Mouse (Mus musculus) MEL-GATA-1-ER (cell line): ENCODE measurements at regions not wholly inside any gene's neighbourhood (a gene's known extent, or its start where the extent isn't known, plus 50 kb on each side); places are given as distances from the start of the nearest gene placed in this dataset.

Experiments
- DNase-seq: peaks from one replicate; pipeline ENCODE4 v3.0.0-alpha.2; 2012; ENCODE audit warnings: low read depth; ENCODE audit errors: extremely low read depth

DNA sequence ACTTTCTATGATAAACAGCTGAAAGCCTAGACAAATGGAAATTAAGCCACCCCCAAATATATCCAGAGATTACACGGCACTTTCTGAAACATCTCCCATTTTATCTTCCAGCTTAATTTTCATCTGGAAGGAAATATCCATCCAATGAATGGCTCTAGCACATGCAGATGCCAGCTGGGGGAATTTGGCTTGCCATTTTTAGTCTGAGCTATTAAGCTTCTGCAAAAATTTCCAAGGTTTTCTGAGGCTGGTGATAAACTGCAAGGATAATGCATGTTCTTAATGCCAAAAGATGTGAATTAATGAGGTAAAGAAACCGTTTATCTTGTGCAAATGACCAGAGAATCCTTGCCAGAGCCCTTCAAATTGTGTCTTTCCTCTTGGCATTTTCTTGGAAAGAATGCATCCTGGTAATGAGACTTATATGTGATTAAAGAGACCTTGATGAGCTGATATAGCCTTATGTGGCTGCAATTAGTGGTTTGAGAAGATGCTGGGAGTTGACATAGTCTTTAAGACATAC is 149.4 kb upstream of the Mmadhc start:
- DNase-seq = no peak

DNA sequence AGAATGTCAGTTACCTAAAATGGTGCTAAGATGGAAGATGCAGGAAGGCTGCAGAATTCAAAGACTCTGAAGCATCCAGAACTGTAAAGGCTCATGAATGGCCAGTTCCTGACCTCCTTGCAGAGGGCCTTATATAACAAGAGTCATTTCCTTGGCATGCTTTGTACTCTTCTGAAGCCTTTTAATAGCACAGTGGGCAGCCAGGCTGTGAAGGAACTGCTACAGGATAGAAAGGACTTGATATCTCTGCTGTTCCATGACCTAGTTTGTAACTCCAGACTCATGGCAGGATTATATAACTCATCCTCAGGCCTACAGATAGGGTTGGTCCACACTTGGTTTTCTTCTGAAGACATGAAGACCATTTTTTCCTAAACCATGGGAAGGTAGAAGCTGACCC is 143.7 kb upstream of the Mmadhc start:
- DNase-seq = no peak

DNA sequence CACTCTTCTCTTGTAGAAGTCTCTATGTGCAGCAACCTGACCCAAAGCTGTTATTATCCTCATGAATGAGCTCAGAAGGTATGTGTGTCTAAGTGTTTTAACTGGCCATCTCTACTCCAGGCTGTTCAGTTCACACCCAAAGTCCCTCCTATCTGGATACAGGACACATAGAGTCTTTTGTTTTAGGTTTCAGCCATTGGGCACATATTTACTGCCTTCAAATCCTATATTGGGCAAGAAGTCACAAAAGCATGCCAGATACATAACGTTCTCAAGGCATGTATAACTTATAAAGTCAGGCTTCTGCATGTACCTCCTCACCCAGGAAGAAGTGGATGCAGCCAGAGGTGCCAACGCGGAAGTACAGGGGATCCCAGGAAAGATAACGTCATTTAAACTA is 136.6 kb upstream of the Mmadhc start:
- no peak for DNase-seq

DNA sequence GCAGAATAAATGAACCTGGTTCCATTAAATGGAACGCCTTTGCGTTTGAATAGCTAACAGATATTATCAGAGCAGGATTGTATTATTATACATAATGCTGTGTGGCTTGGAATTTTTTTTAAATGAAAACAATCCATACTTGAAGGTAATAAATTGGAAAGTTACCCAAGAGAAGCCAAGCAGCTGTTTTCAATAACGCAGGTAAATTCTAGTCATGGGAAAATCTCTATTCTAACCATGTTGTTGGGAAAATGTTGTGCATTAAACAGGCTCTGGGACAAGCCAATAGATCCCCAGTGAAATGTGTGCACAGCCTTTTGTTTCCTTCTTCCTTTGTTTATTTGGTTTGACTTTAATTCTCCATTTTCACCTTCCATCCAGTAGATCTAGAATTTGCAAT is 128.6 kb upstream of the Mmadhc start:
- no peak for DNase-seq

DNA sequence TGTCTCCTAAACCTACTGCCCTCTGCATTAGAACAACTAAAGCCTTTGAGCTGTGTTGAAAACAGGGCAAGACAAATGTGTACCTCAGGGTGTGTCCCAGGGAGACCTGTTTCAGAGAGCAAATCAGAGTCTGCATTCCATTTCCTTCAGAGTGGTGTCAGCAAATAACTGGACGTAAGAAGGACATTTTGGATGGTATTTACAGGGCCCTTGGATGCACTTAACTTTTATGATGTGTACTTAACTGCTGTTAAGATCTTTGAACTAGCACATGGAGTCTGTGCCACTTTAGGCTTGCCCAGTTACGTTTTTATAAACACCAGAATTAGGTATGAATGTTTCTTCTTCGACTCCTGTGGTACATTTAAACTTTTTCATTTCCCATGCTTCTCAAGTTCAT is 123.0 kb upstream of the Mmadhc start:
- DNase-seq = no peak

DNA sequence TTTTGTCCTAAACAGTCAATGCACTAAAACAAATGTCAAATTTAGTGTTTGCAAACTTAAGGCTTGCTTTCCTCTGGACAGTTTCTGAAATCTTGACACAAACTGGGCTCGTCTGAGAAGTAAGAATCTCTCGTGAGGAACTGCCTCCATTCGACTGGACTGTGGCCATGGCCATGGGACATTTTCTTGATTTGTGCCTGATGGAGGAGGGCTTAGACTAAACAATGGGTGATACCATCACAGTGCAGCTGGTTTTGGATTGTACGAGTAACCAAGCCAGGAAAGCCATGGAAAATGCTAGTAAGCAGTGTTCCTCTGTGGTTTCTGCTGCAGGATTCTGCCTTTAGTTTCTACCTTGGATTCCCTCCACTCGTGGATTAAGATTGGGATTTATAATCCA is 121.0 kb upstream of the Mmadhc start:
- DNase-seq = no peak

DNA sequence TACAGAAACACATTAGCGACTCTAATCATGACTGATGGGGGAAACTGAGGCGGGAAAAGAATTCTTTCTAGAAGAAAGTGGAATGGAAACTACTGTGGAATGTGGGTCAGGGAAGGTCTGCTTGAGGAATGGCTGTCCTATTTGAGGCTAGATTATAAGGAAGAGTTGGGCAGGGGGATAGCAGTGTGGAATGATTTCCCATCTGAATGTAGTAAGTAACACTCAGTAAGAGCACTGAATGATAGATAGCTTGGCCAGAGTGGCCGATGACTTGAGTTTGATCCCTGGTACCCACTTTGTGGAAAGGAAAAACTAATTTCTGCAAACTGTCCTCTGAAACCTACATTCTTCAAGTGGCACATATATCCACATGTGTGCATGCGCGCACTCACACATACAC is 120.5 kb upstream of the Mmadhc start:
- no peak for DNase-seq

DNA sequence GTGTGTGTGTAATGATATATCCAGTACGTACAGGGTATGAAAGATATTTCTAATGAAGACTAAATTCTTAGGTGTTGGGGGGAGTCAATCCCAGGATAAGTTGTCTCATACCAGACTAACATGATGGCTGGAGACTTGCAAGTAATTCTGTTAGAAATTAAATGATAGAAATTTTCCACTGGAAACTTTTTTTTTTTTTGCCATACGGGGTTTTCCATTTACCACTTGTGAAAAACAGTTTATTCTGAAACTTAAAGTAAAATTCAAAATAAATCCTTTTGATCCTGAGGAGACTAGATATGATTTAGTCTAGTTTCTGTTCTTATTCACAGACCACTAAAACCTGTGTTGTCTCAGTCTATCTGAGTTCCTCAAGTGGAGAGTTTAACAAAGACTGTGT is 119.5 kb upstream of the Mmadhc start:
- no peak for DNase-seq

DNA sequence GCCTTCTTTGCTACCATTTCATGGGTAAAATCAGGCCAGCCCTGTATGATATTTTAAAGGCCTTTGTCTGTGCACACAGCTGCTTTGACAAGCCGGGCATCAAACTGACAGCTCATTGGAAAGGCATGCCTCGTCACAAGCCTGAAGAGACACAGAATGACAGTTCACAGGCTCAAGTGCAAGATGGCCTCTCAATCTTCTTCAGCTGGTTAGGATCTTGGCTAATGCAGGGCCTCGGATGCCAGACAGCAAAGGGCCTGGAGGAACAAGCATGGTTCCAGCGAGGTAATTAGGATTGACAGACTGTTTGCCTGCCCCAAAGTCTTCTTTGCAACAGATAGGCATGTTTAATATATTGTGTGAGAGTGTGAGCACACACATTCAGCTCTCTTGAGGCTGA is 109.3 kb upstream of the Mmadhc start:
- DNase-seq = no peak

DNA sequence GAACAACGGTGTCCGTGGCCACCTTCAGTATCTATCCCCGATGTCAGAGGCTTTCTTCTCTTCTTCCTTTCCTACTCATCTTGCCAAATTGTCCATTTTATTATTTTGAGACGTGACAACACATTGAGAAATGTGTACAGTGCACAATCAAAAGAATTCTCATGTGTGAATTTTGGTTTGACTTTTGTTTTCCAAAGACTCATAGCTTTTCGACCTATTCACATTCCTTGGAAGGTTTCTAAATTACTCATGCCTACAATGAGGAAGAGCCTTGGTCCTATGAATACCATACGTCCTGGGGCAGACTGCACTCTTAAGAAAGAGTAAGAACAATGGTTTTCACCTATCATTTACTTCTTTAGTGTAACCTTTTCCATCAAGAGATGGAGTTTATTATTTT is 106.5 kb upstream of the Mmadhc start:
- DNase-seq = no peak

DNA sequence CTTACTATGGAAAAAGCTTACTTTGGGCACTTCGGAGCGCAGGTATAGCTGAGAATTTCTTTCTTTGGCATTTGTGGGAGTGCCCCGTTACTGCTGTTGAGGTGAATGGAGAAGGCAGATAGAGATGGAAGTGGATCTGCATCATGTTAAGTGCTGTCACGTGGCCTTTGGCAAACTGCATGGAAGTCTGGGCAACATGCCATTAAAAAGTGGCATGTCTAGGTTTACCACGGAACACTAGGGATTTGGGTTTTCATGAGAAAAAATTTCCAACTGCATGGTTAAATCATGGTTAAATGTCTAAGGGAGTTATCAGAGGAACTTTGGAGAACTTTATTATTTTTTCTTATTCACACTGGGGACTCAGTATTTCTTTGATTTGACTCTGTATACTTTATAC is 102.0 kb upstream of the Mmadhc start:
- no peak for DNase-seq

DNA sequence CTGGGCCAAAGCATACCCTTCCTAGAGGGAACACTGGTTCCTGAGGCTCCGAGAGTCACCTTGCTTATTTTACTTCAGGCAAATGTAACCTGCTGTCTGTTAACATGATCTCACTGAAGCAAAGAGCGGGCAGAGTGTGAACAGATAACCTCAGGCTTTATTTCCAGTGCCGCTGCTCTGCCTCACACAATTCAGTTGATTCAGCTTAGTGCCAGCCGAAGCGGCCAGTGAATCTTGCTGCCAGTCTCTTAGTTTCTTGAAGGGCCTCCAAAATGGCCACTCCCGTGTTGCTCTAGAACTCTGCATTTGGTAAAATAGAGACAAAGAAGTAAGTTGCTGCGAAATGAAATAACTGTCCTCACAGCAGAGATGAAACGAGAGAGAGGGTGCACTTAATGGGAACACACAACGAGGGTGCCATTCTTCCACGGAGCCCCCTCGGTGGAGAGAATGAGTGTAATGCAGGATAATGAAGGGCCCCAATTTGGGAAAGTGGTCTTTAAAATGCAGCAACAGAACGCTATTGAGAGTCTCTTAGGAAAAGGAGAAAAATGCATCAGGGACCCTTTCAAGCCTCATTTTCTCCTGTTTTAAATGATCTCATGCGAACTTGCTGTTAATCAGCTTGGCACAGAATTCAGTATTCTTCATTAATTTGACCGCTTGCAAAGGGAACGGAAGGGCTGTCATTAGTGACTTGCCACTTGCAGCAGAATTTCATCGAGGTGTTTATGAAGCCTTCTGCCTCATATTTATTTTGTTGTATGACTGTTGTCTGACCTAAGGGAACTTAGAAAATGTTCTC is 81.2 kb upstream of the Mmadhc start:
- no peak for DNase-seq

DNA sequence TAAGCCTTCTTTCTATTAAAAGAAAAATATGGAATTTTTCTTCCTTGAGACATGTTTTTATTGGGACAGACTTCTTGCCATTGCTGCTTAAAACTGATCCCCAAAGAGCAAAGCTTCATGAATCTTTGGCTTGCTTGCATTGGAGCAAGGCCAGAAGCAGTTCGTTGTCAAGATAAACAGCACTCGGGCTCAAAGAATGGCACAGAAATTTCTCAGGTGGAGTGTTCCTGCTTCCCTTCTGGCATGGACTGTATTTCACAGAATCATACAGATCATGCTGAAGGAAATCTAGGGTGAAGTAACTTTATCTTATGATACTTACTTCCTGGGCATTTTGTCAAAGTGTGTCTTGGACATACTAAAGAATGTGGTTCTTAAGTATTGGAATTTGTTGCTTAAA is 77.0 kb upstream of the Mmadhc start:
- DNase-seq = no peak

DNA sequence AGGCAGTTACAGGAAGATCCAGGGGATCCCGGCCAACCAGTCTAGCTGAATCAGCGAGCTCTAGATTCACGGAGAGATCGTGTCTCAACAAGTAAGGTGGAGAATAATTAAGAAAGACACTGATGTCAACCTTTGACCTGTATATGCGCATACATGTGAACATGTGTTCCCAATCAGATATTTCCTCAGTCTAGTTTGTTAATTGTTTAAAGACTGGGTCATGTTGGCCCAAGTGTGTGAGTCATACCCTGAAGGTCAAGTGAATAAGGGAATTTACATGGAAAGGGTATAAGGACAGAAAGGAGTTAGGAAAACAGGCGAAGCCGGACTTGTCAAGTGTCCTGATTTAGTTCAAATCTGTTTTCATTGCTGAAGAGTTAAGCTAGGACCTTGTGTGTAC is 76.4 kb upstream of the Mmadhc start:
- no peak for DNase-seq

DNA sequence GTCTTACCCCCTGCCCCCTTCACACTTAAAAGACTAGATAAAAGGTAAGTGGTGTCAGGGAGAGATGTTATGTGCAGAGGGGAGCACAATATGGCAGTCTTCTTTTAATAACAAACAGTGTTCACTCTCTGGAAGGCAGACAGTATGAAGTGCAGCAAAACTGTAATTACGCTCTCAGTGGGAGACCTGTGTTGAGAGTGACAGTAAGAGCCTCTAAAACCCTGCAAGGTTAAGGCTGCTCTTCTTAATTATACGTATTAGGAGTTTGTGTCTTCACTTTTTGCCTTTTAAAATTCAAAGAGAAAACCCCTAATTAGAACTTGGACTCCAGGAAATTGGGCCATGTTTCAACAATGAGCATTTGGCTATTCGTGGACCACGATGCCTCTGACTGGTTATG is 72.2 kb upstream of the Mmadhc start:
- no peak for DNase-seq

DNA sequence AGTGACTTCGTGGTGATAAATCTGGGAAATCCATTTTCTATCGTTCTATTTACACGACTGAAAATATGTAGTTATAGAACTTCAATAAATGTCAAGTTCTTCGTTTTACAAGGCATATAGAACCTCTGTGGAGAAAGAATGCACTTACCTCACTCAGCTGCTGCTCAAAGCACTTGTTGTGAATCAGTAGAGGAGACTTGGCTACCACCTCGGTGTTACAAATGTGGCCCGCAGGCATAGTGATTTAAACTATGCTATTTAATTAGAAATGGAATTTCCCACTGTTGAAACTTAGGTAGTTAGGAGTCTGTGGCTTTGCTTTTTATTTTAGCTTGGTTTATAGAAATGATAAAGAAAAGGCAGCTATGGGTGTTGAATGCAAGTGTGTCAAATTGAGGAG is 71.8 kb upstream of the Mmadhc start:
- no peak for DNase-seq

DNA sequence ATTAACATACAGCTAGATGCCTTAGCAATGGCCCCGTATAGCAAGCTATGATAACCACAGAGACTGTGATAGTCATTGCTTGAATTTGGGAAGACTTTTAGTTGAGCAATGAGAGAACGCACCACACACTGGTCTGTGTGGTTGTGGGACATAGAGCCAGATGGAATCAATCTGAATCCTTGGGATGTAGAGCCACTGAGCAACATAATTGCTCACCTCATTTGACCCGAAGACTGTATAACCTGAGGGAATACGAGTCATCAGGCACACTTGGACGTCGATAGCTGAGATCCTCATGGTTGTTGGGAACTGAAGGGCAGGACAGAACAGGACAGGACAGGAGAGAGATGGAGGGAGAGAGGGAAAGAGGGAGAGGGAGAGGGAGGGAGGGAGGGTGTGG is 68.6 kb upstream of the Mmadhc start:
- DNase-seq = no peak

DNA sequence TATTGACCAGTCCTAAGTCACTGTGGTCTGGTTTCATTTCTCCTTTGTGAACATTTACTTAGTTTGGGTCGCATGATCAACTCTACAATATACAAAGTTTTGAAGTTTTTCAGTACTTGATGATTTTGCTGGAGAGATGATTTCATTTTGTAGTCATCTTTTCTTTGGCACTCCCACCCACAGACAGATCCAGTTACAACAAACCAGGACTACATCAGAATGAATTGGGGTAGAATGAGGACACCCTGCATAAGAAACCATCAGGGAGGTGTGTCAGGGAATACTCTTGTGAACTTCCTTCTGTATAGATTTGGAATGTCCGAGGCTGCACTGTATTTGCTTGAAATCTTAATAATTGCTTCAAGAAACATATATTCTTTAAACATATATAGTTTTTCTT is 59.5 kb upstream of the Mmadhc start:
- DNase-seq = no peak

DNA sequence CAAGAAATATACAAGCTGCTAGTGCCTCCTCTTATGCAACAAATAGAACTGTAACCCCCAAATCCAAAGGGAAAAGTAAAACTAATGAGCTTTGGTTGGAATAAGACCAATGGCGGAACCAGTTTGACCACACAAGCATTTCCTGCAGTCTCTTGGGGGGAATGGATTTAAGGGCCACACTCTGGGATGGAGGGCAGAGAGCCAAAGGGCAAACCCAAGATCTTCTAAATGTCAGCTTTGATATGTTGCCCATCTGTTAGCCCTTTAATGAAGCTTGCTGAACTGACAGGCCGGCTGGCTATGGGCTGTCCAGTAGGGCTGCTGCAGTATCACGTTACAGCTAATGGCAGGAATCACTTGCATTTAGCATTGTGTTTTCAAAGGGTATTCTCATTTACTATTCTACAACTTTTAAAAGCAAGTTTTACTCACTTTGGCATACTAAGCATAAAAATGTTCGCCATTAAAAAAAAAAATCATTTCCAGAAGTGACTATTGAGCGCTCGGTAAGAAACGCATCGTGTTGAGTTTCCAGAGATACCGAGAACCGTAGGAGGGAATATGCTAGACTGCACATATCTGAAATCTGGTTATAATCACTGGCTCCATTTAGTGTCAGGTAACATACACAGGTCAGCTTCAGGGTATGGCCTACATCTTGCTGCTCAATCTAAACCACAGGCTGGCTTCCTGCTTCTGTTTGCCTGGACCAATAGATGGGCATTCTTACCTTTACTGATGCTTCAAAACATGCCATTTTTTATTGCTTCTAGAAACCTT is 51.1 kb upstream of the Mmadhc start:
- no peak for DNase-seq
